Mouse (Mus musculus) liver, embryonic 14.5 days (tissue): ENCODE data around the gene Krtap9-1.

Experiments
- CTCF ChIP-seq: IDR thresholded peaks from 2 replicates; pipeline ENCODE4 v1.5.1; 2016; ENCODE audit warnings: antibody characterized with exemption, low read depth, control low read depth
- EP300 ChIP-seq: IDR thresholded peaks from 2 replicates; pipeline ENCODE4 v1.6.1; 2016; ENCODE audit warnings: antibody characterized with exemption, low read depth

DNA sequence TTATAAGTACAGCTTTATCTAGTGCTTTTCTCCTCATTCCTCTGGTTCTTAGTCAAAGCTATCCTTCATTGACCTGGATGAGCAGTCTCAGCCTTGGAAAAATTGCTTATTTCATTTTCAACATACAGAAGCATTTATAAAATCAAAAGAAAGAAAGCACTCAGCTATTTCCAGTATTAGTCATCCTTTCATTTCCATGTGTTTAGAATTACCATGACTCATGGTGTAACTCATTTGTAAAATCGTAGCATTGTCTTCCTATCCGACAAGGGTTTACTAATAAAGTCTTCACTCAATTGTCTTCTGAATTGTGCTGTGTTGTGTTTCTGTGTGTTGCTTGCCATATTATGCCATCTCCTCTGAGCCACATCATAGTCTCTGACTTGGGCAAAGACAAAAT, 14.4 kb upstream of the Krtap9-1 start:
- TF ChIP-seq EP300 (no peak), CTCF (no peak)
